Mouse (Mus musculus): Measurements from ENCODE around the gene Dda1. TPM values are rescaled to one million over a fixed set of nuclear protein-coding genes. Genes with fewer than 3 reads are reported as not detected.
A peak's percentile ranks its signal among the peaks of the same experiment; 100 is the strongest.

Gene Dda1
- total and polyA plus RNA-seq, 2 experiments from 2014 or later: 184 to 283 TPM

DNA sequence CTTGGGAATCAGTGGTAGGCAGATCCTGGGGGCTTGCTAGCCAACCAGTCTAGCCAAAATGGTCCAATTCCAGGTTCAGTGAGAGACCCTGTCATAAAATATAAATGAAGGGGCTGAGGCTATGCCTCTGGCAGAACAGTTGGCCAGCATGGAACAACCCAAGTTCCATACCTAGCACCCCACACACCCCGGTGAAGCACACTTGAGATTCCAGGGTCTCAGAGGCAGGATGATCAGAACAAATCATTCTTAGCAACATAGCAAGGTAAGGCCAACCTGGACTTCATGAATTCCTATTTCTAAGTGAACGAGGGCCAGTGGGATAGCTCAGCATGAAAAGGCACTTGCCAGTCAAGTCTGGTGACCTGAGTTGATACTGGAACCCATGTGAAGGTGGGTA, 1.8 kb upstream of the Dda1 start:
- H3K4me3 ChIP-seq (ENCODE audit: low read depth, low read length): no peak overlapping the region
- WGBS: 91% methylated on average over 2 of the region's 2 CpGs
- H3K36me3 ChIP-seq (ENCODE audit: insufficient read depth): peaks cover 13% of the 10 kb centered on the region
- ATAC-seq (no peak), DNase-seq (no peak)
- peaks cover 26% of the 10 kb centered on the region for H3K4me1 ChIP-seq (ENCODE audit: insufficient read depth)
- H3K27me3 ChIP-seq (ENCODE audit: insufficient read depth, low read length): no peaks in the 10 kb centered on the region
- no peak overlapping the region for H3K27ac ChIP-seq (ENCODE audit: low read depth, low read length)
- H3K9me3 ChIP-seq (ENCODE audit: low read length): no peaks in the 10 kb centered on the region
- H3K4me2 ChIP-seq (ENCODE audit: low read depth): no peak overlapping the region
- no peak for TF ChIP-seq CTCF (IDR thresholded peaks at IDR 0.05; ENCODE audit: low read depth)
- no peak overlapping the region for H3K9ac ChIP-seq

- Histone ChIP-seq H3K36me3 (ENCODE audit: insufficient read depth) (peaks cover 18% of the 10 kb centered on the region), H3K4me2 (ENCODE audit: low read depth) (no peak overlapping the region), H3K9ac (no peak overlapping the region), H3K27me3 (ENCODE audit: insufficient read depth, low read length) (no peaks in the 10 kb centered on the region), H3K4me1 (ENCODE audit: insufficient read depth) (peaks cover 20% of the 10 kb centered on the region), H3K27ac (ENCODE audit: low read depth, low read length) (no peak overlapping the region), H3K9me3 (ENCODE audit: low read length) (no peaks in the 10 kb centered on the region), H3K4me3 (ENCODE audit: low read depth, low read length) (no peak overlapping the region)
- ATAC-seq (no peak), DNase-seq (no peak)
- no peak for TF ChIP-seq CTCF (IDR thresholded peaks at IDR 0.05; ENCODE audit: low read depth)
- WGBS: 85% methylated on average over 1 of the region's 1 CpGs
Observed at GRCm38 (mm10) chr8:71468001-71468400, 998 bp upstream of the Dda1 start.

DNA sequence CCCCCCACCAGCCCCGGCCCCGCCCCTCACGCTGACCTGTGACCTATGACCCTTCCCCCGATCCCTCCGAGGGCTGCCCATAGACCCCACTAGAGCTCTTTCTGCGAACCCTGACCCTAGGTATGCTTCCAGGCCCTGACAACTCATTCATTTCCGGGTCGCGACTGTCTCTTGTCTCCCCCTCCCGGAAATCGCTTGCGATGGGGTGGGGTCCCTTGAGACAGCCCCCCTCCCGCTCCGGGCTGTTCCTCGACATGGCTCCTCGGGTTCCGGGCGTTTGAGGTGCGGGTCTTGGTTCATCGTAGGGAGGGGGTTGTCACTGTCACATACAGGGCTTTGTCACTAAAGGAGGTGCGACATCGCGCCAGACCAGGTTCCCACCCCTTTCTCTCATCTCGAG, 412 bp downstream of the Dda1 start:
- Histone ChIP-seq H3K9me3 (ENCODE audit: low read length) (no peaks in the 10 kb centered on the region), H3K4me1 (ENCODE audit: insufficient read depth) (peaks cover 15% of the 10 kb centered on the region), H3K27ac (ENCODE audit: low read depth, low read length) (peak overlapping the region; percentile 90), H3K9ac (peak overlapping the region; percentile 77), H3K4me3 (ENCODE audit: low read depth, low read length) (peak overlapping the region; percentile 75), H3K36me3 (ENCODE audit: insufficient read depth) (peaks cover 31% of the 10 kb centered on the region), H3K27me3 (ENCODE audit: insufficient read depth, low read length) (no peaks in the 10 kb centered on the region), H3K4me2 (ENCODE audit: low read depth) (peak overlapping the region; percentile 86)
- ATAC-seq (peak; percentile 75), DNase-seq (peak; percentile 85)
- TF ChIP-seq CTCF (IDR thresholded peaks at IDR 0.05; ENCODE audit: low read depth): no peak
- WGBS: under 1% methylated on average over 24 of the region's 24 CpGs

DNA sequence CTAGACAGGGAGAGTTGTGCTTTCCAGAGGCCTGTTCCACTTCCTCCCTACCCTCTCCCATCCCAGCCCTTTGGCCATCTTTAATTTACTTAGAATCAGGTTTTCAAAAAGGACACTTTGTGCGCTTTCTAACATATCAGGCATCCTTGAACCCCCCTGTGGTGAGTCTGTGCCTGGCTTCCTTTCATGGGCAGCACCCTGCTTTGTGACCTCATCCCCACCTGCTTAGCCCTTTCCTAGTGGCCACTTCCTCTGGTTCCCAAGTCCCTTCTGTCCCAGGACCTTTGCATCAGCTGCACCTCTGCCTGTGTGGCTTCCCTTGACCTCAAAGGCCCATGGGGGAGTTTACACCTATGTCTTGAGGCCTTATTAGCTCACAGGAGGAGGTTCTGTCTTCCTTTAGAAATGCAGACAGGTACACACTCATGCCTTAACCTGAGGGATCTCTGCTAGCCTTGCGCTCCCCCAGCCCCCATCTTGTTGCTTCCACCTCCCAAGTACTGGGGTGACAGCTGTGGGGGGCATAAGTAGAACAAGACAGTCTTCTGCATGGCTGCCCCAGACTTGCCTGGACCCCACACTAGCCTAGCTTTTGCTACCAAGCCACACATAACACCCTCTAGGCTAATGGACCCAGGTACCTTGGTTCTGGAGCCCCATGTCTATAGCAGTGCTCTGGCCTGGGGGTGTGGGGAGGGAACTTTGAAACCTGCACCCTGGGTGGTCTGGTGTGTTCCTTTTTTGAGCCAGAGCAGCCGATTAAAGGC, 1.3 kb downstream of the Dda1 start:
- H3K36me3 ChIP-seq (ENCODE audit: insufficient read depth): peaks cover 39% of the 10 kb centered on the region
- peaks cover 15% of the 10 kb centered on the region for H3K4me1 ChIP-seq (ENCODE audit: insufficient read depth)
- H3K4me3 ChIP-seq (ENCODE audit: low read depth, low read length): peak overlapping the region; percentile 75
- H3K9me3 ChIP-seq (ENCODE audit: low read length): no peaks in the 10 kb centered on the region
- ATAC-seq (no peak), DNase-seq (no peak)
- H3K27ac ChIP-seq (ENCODE audit: low read depth, low read length): peak overlapping the region; percentile 90
- WGBS: 78% methylated on average over 3 of the region's 3 CpGs
- H3K9ac ChIP-seq: peak overlapping the region; percentile 77
- peak overlapping the region; percentile 86 for H3K4me2 ChIP-seq (ENCODE audit: low read depth)
- no peak for TF ChIP-seq CTCF (IDR thresholded peaks at IDR 0.05; ENCODE audit: low read depth)
- no peaks in the 10 kb centered on the region for H3K27me3 ChIP-seq (ENCODE audit: insufficient read depth, low read length)

- DNase-seq (no peak), ATAC-seq (no peak)
- Histone ChIP-seq H3K4me2 (ENCODE audit: low read depth) (no peak overlapping the region), H3K4me3 (ENCODE audit: low read depth, low read length) (no peak overlapping the region), H3K4me1 (ENCODE audit: insufficient read depth) (peaks cover 10% of the 10 kb centered on the region), H3K27ac (ENCODE audit: low read depth, low read length) (no peak overlapping the region), H3K9me3 (ENCODE audit: low read length) (no peaks in the 10 kb centered on the region), H3K36me3 (ENCODE audit: insufficient read depth) (peaks cover 39% of the 10 kb centered on the region), H3K27me3 (ENCODE audit: insufficient read depth, low read length) (no peaks in the 10 kb centered on the region), H3K9ac (no peak overlapping the region)
- 73% methylated on average over 5 of the region's 5 CpGs for WGBS
- no peak for TF ChIP-seq CTCF (IDR thresholded peaks at IDR 0.05; ENCODE audit: low read depth)
Observed at GRCm38 (mm10) chr8:71470913-71471255, 1.9 kb downstream of the Dda1 start.

DNA sequence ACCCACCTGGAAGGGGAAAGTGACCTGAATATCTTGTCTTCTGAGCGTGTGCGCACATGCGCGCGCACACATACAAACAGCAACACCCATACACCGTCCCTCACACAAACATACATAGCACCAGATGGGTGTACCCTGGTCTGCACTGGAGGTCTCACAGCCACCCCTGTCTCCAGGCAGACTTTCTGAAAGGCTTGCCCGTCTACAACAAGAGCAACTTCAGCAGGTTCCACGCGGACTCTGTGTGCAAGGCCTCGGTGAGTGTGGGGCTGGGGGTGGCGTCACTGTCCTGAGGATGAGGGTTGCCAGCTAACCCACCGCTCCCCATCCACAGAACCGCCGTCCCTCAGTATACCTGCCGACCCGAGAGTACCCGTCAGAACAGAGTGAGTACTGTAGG, 2.9 kb downstream of the Dda1 start:
- no peaks in the 10 kb centered on the region for H3K9me3 ChIP-seq (ENCODE audit: low read length)
- no peak for TF ChIP-seq CTCF (IDR thresholded peaks at IDR 0.05; ENCODE audit: low read depth)
- H3K36me3 ChIP-seq (ENCODE audit: insufficient read depth): peaks cover 39% of the 10 kb centered on the region
- no peak overlapping the region for H3K4me3 ChIP-seq (ENCODE audit: low read depth, low read length)
- no peak overlapping the region for H3K9ac ChIP-seq
- H3K4me2 ChIP-seq (ENCODE audit: low read depth): no peak overlapping the region
- no peak overlapping the region for H3K27ac ChIP-seq (ENCODE audit: low read depth, low read length)
- no peak for ATAC-seq
- no peak for DNase-seq
- H3K27me3 ChIP-seq (ENCODE audit: insufficient read depth, low read length): no peaks in the 10 kb centered on the region
- peaks cover 9% of the 10 kb centered on the region for H3K4me1 ChIP-seq (ENCODE audit: insufficient read depth)
- 95% methylated on average over 17 of the region's 17 CpGs for WGBS

DNA sequence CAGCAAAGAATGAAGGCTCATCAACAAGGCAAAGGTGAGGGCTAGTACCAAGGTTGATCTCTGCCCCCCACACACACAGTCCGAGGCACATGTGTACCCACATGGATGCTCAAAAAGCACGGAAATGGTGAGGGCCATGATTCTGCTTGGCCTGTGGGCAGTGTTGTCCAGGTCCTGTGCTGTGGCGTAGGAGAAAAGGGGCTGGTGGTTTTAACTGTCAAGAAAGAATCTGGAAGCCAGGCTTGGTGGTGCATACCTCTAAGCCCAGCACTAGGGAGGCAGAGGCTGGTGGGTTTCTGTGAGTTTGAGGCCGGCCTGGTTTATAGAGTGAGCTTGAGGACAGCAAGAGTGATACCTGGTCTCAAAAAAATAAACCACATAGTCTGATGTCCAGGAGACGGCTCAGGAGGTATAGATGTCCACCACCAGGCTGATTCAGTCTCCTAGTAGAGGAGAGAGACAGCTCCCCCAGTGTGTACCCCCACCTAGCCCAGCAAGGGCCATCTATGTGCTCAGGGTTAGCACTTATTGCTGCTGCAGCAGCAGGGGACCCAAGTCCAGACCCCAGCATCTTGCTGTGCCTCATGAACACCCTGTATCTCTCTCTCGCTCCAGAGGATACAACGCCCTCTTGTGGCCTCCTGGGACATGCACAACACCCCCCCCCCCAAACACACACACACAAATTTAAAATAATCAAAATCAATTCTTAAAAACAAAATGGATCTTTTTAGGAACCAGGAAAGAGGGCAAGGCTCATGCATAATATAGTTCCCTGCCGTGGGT, 3.8 kb downstream of the Dda1 start:
- no peak overlapping the region for H3K4me3 ChIP-seq (ENCODE audit: low read depth, low read length)

More for the DNA sequence above, 3.8 kb downstream of the Dda1 start:
- Histone ChIP-seq H3K27me3 (ENCODE audit: insufficient read depth, low read length) (no peaks in the 10 kb centered on the region), H3K9me3 (ENCODE audit: low read length) (no peaks in the 10 kb centered on the region), H3K4me1 (ENCODE audit: insufficient read depth) (peaks cover 14% of the 10 kb centered on the region), H3K4me2 (ENCODE audit: low read depth) (no peak overlapping the region), H3K9ac (no peak overlapping the region), H3K36me3 (ENCODE audit: insufficient read depth) (peaks cover 39% of the 10 kb centered on the region), H3K27ac (ENCODE audit: low read depth, low read length) (no peak overlapping the region)
- peak; percentile 56 for TF ChIP-seq CTCF (IDR thresholded peaks at IDR 0.05; ENCODE audit: low read depth)
- ATAC-seq (no peak), DNase-seq (no peak)
- WGBS: 92% methylated on average over 8 of the region's 8 CpGs
